Mouse (Mus musculus) embryonic stem cell, embryonic (primary cell): Measurements from ENCODE around the gene Eda2r.

Experiments used
- CTCF ChIA-PET, 4 experiments: fragments of 300-600 bp in 2 of 4; fragments of 350-600 bp in 2 of 4; sonication (Branson Sonifier 250); formaldehyde crosslinking; loops; one replicate each; lab custom pipeline; 2022; ENCODE audit warnings: inconsistent platforms in 2 of 4; lab: Charles Lee
- POLR2A ChIA-PET, 4 experiments: fragments of 300-600 bp in 2 of 4; fragments of 350-600 bp in 2 of 4; sonication (Branson Sonifier 250); formaldehyde crosslinking; loops; one replicate each; lab custom pipeline; 2022; ENCODE audit warnings: antibody characterized with exemption in 4 of 4, inconsistent platforms in 1 of 4; lab: Charles Lee

Gene Eda2r

GRCm38 (mm10) chrX:97377065-97377421 lies at the start of gene Eda2r:
Gene Eda2r, minus strand, starts transcription at chrX:97377216.
- ChIA-PET POLR2A (interaction anchor here (0.5 to 4.4 kb wide), 40 partner anchors 8 to 1759 kb away, joined by 3 to 36 read pairs (median 5); partner anchors contain the start of gene Efnb1 (in 1 of the 4)), CTCF (interaction anchor here in 1 of 4 experiments (1.7 kb wide), 1 partner anchor 54 kb away, joined by 4 read pairs; no protein-coding TSS in a partner anchor)

GRCm38 (mm10) chrX:97397872-97398271 lies 20.9 kb upstream of the Eda2r start:
- ChIA-PET CTCF (no interaction called here), POLR2A (interaction anchor here in 1 of 4 experiments (1.2 kb wide), 1 partner anchor 21 kb away, joined by 3 read pairs; the partner anchor contains the start of gene Eda2r)

- CTCF ChIA-PET = no interaction called here
These were observed 1.1 kb upstream of the Eda2r start for GRCm38 (mm10) chrX:97378076-97378475.

GRCm38 (mm10) chrX:97376321-97377064 lies 523 bp downstream of the Eda2r start:
- POLR2A ChIA-PET = interaction anchor here (0.5 to 4.4 kb wide), 33 partner anchors 8 to 1759 kb away, joined by 3 to 36 read pairs (median 5); partner anchors contain the start of gene Efnb1 (in 1 of the 4)

More at GRCm38 (mm10) chrX:97378076-97378475, 1.1 kb upstream of the Eda2r start:
- POLR2A ChIA-PET = interaction anchor here in 2 of 4 experiments (1.0 to 4.4 kb wide), 7 partner anchors 9 to 463 kb away, joined by 3 to 36 read pairs (median 5); no protein-coding TSS in a partner anchor

GRCm38 (mm10) chrX:97372826-97373225 lies 4.2 kb downstream of the Eda2r start:
- ChIA-PET CTCF (no interaction called here), POLR2A (interaction anchor here in 1 of 4 experiments (0.5 kb wide), 1 partner anchor 1405 kb away, joined by 3 read pairs; no protein-coding TSS in a partner anchor)

More at GRCm38 (mm10) chrX:97376321-97377064, 523 bp downstream of the Eda2r start:
- CTCF ChIA-PET = interaction anchor here in 1 of 4 experiments (0.5 to 1.7 kb wide), 2 partner anchors 55 to 1535 kb away, joined by 4 to 5 read pairs; no protein-coding TSS in a partner anchor

- POLR2A ChIA-PET = interaction anchor here in 2 of 4 experiments (0.6 to 2.2 kb wide), 4 partner anchors 8 to 14 kb away, joined by 3 to 6 read pairs (median 5); partner anchors contain the start of gene Eda2r (in 1 of the 2)
- CTCF ChIA-PET = no interaction called here
These were observed 7.8 kb downstream of the Eda2r start for GRCm38 (mm10) chrX:97369206-97369605.

GRCm38 (mm10) chrX:97368741-97369140 lies 8.3 kb downstream of the Eda2r start:
- POLR2A ChIA-PET = interaction anchor here in 2 of 4 experiments (0.6 to 2.2 kb wide), 4 partner anchors 8 to 14 kb away, joined by 3 to 6 read pairs (median 5); partner anchors contain the start of gene Eda2r (in 1 of the 2)
- CTCF ChIA-PET = no interaction called here

- ChIA-PET CTCF (no interaction called here), POLR2A (interaction anchor here in 3 of 4 experiments (0.5 to 3.8 kb wide), 7 partner anchors 8 to 148 kb away, joined by 3 to 36 read pairs (median 7); partner anchors contain the start of gene Eda2r (in 3 of the 3))
These were observed 16.1 kb downstream of the Eda2r start for GRCm38 (mm10) chrX:97360919-97361318.

GRCm38 (mm10) chrX:97327891-97328290 lies 49.1 kb downstream of the Eda2r start:
- ChIA-PET POLR2A (no interaction called here), CTCF (no interaction called here)
